Mouse (Mus musculus): ENCODE measurements around the gene Elfn2. TPM values are rescaled to one million over a fixed set of nuclear protein-coding genes. Genes with fewer than 3 reads are reported as not detected.

Elfn2 gene
- polyA plus RNA-seq, 1 experiment = 0.35 TPM

DNA sequence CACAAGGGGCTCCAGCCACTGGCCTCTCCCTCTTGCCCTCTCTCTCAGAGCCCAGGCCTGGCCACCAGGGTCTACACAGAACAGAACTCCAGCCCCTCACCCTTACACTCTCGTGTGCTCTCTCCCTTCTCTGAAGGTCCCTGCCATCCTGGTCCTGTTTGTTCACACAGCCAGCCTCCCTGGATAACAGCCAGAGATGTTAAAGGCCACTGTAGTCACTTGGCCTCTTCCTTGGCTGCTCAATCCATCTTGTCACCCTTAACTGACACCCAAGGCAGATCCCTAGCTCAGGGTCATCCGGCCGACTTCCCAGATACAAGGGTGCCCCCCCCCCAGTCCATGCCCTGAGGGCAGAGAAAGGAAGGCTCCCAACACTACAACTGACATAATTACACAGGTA is 36.7 kb upstream of the Elfn2 start:
- Histone ChIP-seq H3K36me3 (ENCODE audit: control insufficient read depth, insufficient read depth, low read length) (no peaks in the 10 kb centered on the region), H3K4me1 (ENCODE audit: control insufficient read depth, insufficient read depth, insufficient read length, low read length) (peaks cover 10% of the 10 kb centered on the region), H3K27me3 (ENCODE audit: control insufficient read depth, insufficient read depth, low read length) (no peaks in the 10 kb centered on the region), H3K4me3 (ENCODE audit: low read depth, low read length) (no peak overlapping the region), H3K27ac (ENCODE audit: insufficient read depth, low read depth, low read length) (no peak overlapping the region)
- TF ChIP-seq POLR2A (IDR thresholded peaks at IDR 0.05; ENCODE audit: low read depth, low read length) = no peak
- TF ChIP-seq CTCF (IDR thresholded peaks at IDR 0.05; ENCODE audit: extremely low read depth, insufficient read length, insufficient replicate concordance, low read depth, low read length) = no peak
- WGBS = 48% methylated on average over 3 of the region's 3 CpGs

DNA sequence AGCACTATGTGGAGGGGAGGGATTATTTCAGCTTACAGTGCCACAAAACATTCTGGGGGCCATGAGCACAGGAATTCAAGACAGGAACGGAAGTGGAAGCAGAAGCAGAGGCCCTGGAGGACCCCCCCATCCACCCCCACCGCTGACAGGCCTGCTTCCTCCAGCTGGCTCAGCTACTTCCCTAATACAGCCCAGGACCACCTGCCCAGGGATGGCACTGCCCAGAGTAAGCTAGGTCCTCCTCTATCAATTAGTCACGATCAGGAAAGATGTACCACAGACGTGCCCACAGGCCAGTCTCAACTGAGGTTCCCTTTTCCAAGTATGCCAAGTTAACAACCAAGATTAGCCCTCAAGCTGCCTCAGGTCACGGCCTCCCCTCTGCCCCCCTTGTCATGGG is 35.6 kb upstream of the Elfn2 start:
- no peaks in the 10 kb centered on the region for H3K27me3 ChIP-seq (ENCODE audit: control insufficient read depth, insufficient read depth, low read length)
- H3K4me3 ChIP-seq (ENCODE audit: low read depth, low read length) = no peak overlapping the region
- WGBS = 69% methylated on average over 5 of the region's 5 CpGs
- no peaks in the 10 kb centered on the region for H3K36me3 ChIP-seq (ENCODE audit: control insufficient read depth, insufficient read depth, low read length)
- TF ChIP-seq POLR2A (IDR thresholded peaks at IDR 0.05; ENCODE audit: low read depth, low read length) (no peak), CTCF (IDR thresholded peaks at IDR 0.05; ENCODE audit: extremely low read depth, insufficient read length, insufficient replicate concordance, low read depth, low read length) (no peak)
- H3K4me1 ChIP-seq (ENCODE audit: control insufficient read depth, insufficient read depth, insufficient read length, low read length) = peaks cover 11% of the 10 kb centered on the region
- H3K27ac ChIP-seq (ENCODE audit: insufficient read depth, low read depth, low read length) = no peak overlapping the region

DNA sequence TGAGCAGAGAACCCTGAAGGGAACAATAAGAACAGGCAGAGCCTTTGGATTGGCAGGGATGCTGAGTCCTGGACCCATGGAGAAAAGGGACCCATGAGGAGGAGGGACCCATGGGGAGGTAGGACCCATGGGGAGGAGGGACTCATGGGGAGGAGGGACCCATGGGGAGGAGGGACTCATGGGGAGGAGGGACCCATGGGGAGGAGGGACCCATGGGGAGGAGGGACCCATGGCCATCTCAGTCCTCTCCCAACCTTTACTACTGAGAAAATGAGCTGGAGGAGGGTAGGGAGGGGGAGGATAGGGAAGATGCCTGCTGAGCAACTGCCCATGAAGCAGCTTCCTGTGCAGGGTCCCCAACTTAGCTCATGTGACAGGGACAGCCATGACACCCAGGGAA is 34.4 kb upstream of the Elfn2 start:
- Histone ChIP-seq H3K27me3 (ENCODE audit: control insufficient read depth, insufficient read depth, low read length) (no peaks in the 10 kb centered on the region), H3K27ac (ENCODE audit: insufficient read depth, low read depth, low read length) (no peak overlapping the region), H3K4me1 (ENCODE audit: control insufficient read depth, insufficient read depth, insufficient read length, low read length) (peaks cover 11% of the 10 kb centered on the region), H3K36me3 (ENCODE audit: control insufficient read depth, insufficient read depth, low read length) (no peaks in the 10 kb centered on the region), H3K4me3 (ENCODE audit: low read depth, low read length) (no peak overlapping the region)
- TF ChIP-seq CTCF (IDR thresholded peaks at IDR 0.05; ENCODE audit: extremely low read depth, insufficient read length, insufficient replicate concordance, low read depth, low read length) = no peak
- no peak for TF ChIP-seq POLR2A (IDR thresholded peaks at IDR 0.05; ENCODE audit: low read depth, low read length)

DNA sequence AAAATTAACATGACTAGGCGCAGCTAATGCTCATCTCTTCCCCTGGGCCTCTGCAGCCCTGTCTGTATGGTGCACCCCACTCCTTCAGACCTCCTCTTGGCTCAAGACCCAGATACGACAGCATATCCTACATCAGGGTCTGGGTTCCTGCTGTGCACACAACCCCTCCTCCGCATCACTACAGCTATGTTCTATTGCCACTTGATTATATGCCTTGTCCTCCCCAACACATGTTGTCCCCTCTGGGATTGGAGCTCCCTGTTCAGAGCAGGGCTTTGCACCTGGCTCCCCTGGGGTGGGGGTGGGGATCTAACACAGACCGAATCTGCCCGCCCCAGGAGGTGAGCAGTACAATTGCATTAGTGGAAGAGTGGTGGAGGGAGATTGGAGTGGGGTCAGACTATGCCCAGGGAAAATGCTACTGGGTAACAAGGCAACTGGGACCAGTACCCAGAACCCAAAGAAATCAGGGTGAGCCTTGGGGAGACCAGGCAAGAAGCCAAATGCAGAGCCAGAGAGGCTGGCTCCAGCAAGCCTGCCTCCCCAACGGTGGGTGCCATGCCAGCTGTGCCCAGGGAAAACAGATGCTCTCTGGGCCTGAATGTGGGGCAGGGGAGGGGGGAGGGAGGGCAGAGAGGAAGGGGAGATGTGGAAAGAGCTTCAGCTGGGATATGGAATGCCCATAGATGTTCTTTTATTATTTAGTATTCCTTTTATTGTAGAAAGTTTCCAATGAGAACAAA is 32.2 kb upstream of the Elfn2 start:
- Histone ChIP-seq H3K27ac (ENCODE audit: insufficient read depth, low read depth, low read length) (no peak overlapping the region), H3K4me3 (ENCODE audit: low read depth, low read length) (no peak overlapping the region), H3K27me3 (ENCODE audit: control insufficient read depth, insufficient read depth, low read length) (no peaks in the 10 kb centered on the region), H3K4me1 (ENCODE audit: control insufficient read depth, insufficient read depth, insufficient read length, low read length) (peaks cover 2% of the 10 kb centered on the region; the same call in 1 of the 2 replicates), H3K36me3 (ENCODE audit: control insufficient read depth, insufficient read depth, low read length) (no peaks in the 10 kb centered on the region)
- WGBS = 34% methylated on average over 6 of the region's 6 CpGs
- TF ChIP-seq POLR2A (IDR thresholded peaks at IDR 0.05; ENCODE audit: low read depth, low read length) = no peak
- TF ChIP-seq CTCF (IDR thresholded peaks at IDR 0.05; ENCODE audit: extremely low read depth, insufficient read length, insufficient replicate concordance, low read depth, low read length) = no peak

DNA sequence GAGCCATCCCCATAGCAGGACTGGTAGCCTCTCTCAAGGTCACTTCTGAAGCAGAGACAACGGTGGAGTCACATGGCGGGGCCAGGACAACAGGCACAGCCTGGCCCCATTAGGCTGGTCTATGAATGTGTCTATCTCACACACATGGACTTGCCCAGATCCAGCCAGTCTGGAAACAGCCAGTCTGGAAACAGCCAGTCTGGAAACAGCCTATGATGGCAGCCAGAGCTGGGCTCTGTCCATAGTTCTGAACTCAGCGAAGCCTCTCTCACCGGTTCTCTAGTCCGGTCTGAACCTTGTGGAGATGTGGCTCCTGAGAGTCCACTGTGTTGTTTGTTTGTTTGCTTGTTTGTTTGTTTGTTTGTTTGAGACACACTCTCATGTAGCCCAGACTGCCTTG is 31.3 kb upstream of the Elfn2 start:
- H3K4me3 ChIP-seq (ENCODE audit: low read depth, low read length) = no peak overlapping the region
- no peak for TF ChIP-seq CTCF (IDR thresholded peaks at IDR 0.05; ENCODE audit: extremely low read depth, insufficient read length, insufficient replicate concordance, low read depth, low read length)
- no peak for TF ChIP-seq POLR2A (IDR thresholded peaks at IDR 0.05; ENCODE audit: low read depth, low read length)
- WGBS = 35% methylated on average over 5 of the region's 5 CpGs

DNA sequence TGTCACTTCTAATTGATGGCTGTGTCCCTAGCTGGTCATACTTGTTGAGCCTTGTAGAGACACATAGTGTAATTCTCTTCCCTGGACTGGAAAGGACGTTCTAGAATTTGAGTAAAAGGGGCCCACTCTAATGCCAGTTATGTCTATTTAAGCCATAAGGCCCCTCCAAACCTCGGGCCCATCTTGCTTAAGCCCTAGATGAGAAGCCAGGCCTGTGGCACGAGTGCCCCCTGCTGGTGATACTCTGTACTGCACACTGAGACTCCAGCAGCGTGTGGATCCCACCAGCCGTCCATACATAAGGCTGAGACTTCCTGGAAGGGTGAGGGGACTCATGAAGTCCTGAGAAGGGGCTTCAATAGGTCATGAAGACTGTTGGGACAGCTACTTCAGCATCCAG is 25.6 kb upstream of the Elfn2 start:
- Histone ChIP-seq H3K27me3 (ENCODE audit: control insufficient read depth, insufficient read depth, low read length) (no peaks in the 10 kb centered on the region), H3K4me3 (ENCODE audit: low read depth, low read length) (no peak overlapping the region), H3K36me3 (ENCODE audit: control insufficient read depth, insufficient read depth, low read length) (no peaks in the 10 kb centered on the region), H3K4me1 (ENCODE audit: control insufficient read depth, insufficient read depth, insufficient read length, low read length) (no peaks in the 10 kb centered on the region), H3K27ac (ENCODE audit: insufficient read depth, low read depth, low read length) (no peak overlapping the region)
- no peak for TF ChIP-seq POLR2A (IDR thresholded peaks at IDR 0.05; ENCODE audit: low read depth, low read length)
- peak; percentile 93; the same call in 1 of the 2 replicates for TF ChIP-seq CTCF (IDR thresholded peaks at IDR 0.05; ENCODE audit: extremely low read depth, insufficient read length, insufficient replicate concordance, low read depth, low read length)
- 10% methylated on average over 5 of the region's 5 CpGs for WGBS

More for the DNA sequence above, 31.3 kb upstream of the Elfn2 start:
- Histone ChIP-seq H3K27ac (ENCODE audit: insufficient read depth, low read depth, low read length) (no peak overlapping the region), H3K4me1 (ENCODE audit: control insufficient read depth, insufficient read depth, insufficient read length, low read length) (0 out of 2 replicates have a peak, but pooled peaks cover 2% of the 10 kb centered on the region), H3K27me3 (ENCODE audit: control insufficient read depth, insufficient read depth, low read length) (no peaks in the 10 kb centered on the region), H3K36me3 (ENCODE audit: control insufficient read depth, insufficient read depth, low read length) (no peaks in the 10 kb centered on the region)

DNA sequence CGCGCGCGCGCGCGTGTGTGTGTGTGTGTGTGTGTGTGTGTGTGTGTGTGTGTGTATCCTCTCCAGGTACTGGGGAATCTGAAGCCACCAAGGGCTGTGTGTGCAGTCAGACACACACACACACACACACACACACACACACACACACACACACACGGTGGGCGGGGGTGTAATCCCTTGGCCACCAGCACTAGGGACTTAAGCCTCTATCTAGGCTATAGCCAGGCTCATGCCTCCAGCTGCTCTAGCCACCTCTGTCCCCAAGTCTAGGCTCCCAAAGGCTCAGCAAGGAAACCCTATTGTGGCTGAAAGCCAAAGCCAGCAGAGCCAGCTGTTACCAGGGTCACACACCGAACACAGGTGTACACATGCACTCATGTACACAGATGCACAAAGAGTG is 24.3 kb upstream of the Elfn2 start:
- 58% methylated on average over 10 of the region's 10 CpGs for whole genome bisulfite sequencing
- no peak overlapping the region for H3K4me3 ChIP-seq (ENCODE audit: low read depth, low read length)
- H3K36me3 ChIP-seq (ENCODE audit: control insufficient read depth, insufficient read depth, low read length) = no peaks in the 10 kb centered on the region
- H3K4me1 ChIP-seq (ENCODE audit: control insufficient read depth, insufficient read depth, insufficient read length, low read length) = no peaks in the 10 kb centered on the region
- no peak overlapping the region for H3K27ac ChIP-seq (ENCODE audit: insufficient read depth, low read depth, low read length)
- no peak for TF ChIP-seq CTCF (IDR thresholded peaks at IDR 0.05; ENCODE audit: extremely low read depth, insufficient read length, insufficient replicate concordance, low read depth, low read length)
- TF ChIP-seq POLR2A (IDR thresholded peaks at IDR 0.05; ENCODE audit: low read depth, low read length) = no peak
- H3K27me3 ChIP-seq (ENCODE audit: control insufficient read depth, insufficient read depth, low read length) = no peaks in the 10 kb centered on the region
